Mouse (Mus musculus): Measurements from ENCODE around the gene Mmp24.
"Not testable (repeated sequence)": the region's sequence is repeated elsewhere in the genome, so short reads cannot be mapped to it uniquely, and the experiment has no call there.

Mmp24 gene

DNA sequence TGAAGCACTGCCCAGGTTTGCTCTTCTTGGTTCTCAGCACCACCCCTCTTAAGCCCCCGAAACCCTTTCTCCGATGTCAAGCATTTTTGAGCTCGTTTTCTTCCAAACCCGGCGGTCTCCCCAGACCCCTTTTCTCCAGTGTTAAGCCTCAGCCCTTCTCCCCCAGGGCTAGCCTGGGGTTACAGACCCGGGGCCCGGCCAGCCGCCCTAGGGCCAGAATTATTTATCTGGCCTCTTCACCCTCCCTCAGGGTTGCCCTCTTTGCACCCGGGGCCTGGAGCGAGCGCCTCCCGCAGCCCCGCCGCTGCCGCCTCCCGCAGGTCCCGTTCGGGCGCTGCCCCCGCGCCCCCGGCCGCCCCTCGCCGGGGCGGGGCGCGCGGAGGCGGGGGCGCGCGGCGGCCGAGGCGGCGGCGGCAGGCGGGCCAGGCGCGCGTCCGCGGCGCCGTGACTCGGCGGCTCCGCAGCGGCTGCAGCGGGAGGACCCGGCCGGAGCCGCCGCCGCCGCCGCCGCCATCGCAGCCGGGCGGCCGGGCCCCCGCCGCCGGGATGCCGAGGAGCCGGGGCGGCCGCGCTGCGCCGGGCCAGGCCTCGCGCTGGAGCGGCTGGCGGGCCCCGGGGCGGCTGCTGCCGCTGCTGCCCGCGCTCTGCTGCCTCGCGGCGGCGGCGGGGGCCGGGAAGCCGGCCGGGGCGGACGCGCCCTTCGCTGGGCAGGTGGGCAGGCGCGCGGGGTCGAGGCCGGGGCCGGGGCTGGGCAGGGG is at the start of gene Mmp24:
Mmp24 (plus strand) TSS at position 416 of the 758 bp plus-strand sequence.
- no peak for DNase-seq (ENCODE audit: inconsistent age in 2 of 2, low spot score in 1 of 2)

DNA sequence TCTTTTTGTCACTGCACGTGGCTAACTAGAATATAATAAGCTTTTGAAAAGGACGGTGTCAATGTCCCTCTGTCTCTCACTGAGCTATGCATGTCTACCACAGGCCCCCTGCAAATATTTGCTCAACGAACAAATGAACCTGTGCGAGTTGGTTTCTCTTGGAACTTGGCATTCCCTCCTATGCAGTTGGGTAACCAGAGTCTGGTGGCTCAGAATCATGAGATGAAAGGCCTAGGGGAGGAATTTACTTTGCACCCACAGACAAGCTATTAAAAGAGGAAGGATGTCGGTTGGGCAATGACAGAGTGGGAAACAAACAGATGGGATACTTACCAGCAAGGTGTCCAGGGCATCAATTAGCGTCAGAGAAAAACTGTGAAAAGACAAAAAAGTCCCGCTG is 48.8 kb upstream of the Mmp24 start:
- no peak for DNase-seq (ENCODE audit: inconsistent age in 2 of 2, low spot score in 1 of 2)

DNA sequence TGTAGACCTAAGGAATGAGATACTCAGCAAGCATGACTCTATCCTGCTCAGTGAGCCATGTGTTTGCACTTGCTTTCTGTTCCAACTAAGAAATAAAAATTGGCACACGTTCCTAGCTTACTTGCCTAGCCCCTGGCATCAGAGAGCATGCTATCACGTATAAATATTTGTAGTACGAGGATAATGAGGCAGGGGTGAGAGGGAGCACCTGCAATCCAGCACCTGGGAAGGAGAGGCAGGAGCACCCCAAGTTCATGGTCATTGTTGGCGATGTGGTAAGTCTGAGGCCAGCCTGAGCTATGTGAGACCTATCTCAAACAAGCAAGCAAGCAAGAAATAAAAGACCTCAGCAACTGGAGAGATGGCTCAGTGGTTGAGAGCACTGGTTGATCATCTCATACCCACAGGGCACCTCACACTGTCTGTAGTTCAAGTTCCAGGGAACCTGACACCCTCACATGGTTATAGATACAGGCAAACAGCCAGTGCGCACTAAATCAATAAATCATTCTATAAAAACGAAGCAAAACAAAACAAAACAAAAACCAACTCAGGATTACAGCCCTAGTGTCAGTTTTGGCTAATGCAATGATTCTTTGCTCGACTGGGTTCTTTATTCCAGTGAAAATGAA is 47.3 kb upstream of the Mmp24 start:
- DNase-seq (ENCODE audit: inconsistent age in 2 of 2, low spot score in 1 of 2): no peak

DNA sequence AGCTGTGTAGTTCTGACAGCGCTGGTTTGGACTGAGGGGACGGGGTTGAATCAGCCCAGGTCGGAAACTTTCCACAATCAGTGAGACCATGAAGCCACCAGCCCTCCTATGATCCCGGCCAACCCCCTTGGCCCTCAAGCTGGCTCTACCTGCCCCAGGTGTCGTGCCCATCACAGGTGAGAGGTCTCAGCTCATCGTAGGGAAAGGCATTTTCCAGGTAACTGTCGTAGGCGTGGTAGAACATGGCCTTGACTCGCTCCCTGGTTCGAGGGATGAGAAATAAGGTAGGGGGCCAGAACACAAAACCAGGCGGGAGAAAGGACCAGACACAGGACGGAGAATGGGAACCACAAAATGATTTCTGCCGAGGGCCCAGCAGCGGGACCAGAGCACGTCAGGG is 46.4 kb upstream of the Mmp24 start:
- DNase-seq (ENCODE audit: inconsistent age in 2 of 2, low spot score in 1 of 2): no peak

DNA sequence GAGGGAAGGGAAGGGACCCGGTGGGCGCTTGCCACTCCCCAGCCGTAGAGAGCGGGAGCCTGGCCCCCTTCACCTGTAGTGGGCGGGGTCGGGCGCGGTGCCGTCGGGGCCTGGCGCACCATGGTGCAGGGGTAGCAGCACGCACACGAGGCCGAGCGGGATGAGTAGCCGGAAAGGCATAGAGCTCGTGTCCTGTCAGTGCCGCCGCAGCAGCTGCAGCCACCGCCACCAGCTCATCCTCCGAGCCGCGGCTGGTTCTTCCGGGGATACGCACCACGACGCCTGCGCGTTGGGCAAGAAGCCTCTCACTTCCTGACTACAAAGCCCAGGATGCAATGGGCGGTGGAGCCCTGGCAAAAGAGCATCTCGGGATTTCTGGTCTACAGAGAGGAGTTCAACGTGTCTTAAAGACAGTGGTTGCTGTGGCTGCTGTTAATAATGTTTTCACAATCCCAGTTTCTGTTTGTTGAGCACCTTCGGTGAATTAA is 45.9 kb upstream of the Mmp24 start, which contains the start of gene Edem2:
Edem2 (minus strand) TSS at position 318 of the 488 bp plus-strand sequence.
- peak; percentile 93 to 96 for DNase-seq (ENCODE audit: inconsistent age in 2 of 2, low spot score in 1 of 2)

DNA sequence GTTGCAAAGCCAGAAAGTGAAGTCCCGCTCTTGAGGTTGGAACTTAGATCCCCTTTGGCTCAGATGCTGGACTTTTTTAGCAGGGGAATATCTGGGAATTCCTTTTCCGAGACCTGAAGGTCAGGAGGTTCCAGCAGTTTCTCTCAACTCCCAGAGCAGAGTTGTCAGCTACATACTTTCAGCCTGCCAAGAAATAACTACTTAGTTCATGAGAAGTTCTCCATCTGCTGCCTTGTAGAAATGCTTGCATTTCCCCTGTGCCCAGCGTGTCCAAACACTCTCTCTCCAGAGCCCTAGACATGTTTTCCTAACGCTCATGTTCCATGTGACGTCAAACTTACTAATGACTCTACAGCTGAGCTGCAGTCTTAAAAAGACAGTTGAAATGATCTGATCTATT is 40.1 kb upstream of the Mmp24 start:
- peak in 1 of 2 experiments; percentile 43 for DNase-seq (ENCODE audit: inconsistent age in 2 of 2, low spot score in 1 of 2)

DNA sequence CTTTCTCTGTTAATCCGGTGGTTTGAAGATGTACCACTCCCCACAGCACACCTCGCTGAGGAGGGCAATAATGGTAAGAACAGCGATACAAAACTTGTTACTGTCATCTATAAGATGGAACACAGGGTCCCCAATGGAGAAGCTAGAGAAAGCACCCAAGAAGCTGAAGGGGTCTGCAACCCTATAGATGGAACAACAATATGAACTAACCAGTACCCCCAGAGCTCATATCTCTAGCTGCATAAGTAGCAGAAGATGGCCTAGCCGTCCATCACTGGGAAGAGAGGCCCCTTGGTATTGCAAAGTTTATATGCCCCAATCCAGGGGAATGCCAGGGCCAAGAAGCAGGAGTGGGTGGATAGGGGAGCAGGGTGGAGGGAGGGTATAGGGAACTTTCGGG is 39.4 kb upstream of the Mmp24 start, which contains the start of gene Gm17581:
Gm17581 (minus strand) TSS at position 101 of the 400 bp plus-strand sequence.
- DNase-seq (ENCODE audit: inconsistent age in 2 of 2, low spot score in 1 of 2): not testable (repeated sequence)

DNA sequence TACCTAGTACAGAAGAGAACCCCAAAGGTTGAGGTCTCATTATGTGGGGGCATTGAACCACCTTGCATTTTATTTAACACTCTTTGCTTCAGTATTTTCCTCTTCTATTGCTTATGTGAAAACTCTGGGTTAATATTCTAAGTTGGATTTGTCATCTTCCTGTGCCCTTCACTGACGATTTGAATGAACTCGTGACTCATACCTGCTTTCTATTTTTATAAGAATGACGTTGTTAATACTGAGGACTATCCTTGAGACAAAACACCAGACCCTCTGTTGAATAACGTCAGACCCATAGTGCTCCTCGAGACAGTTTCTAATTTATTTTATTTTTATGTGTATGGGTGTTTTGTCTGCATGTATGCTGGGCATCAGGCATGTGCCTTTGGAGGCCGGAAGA is 38.2 kb upstream of the Mmp24 start:
- DNase-seq (ENCODE audit: inconsistent age in 2 of 2, low spot score in 1 of 2): peak in 1 of 2 experiments; percentile 73

DNA sequence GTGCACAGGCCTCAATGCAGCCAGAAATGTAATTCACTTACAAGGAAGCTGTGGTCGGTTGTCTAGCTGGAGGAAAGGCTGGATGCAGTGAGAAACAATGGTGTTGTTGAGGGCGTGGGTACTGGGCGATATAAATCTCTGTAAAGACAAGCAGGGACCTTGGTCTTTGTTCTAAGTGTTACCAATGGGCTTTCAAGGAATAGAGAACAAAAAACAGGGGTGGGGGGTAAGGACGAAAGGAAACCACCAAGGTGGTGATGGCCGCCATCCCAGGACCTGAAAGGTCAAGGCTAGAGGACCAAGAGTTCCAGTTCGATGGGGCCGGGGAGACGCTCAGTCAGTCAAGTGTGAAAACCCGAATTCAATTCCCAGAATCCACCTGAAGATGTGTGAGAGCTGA is 37.3 kb upstream of the Mmp24 start:
- peak; percentile 44 to 75 for DNase-seq (ENCODE audit: inconsistent age in 2 of 2, low spot score in 1 of 2)

DNA sequence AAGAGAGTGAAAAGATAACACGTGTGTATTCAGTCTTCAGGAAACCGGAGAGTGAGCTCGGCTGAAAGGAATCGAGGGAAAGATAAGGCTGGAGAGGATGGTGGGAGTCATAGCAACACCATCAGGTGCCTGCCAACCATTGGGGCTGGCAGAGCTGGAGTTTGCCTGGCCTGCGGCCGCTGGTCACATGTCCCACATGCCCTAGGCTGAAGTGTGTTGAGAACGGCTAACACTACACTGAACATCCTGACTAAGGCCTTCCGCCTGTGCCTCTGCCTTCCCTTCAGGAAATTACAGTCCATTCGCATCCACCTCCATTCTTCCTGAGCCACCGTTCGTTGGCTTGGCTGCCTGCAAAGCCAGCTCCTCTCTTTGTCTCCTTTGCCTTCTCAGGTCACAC is 32.9 kb upstream of the Mmp24 start:
- DNase-seq (ENCODE audit: inconsistent age in 2 of 2, low spot score in 1 of 2): peak in 1 of 2 experiments; percentile 53

DNA sequence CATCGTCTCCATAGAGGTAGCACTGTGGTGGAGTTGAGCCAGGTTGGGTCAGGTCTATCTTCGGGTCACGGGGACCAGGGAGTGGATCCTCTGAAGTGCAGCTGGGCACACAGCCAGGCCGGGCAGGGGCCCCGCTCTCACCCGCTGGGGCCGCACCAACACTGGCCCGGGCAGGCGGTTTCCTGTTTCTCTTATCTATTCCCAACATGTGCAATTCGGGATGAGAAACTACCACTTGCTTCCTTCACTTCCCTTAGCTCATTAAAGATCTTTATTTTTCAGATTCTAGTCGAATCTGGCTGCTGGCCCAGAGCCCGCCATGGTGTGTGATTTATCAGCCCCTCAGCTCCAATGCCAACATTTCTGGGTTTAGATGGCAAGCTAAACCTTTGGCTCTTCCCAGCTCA is 32.2 kb upstream of the Mmp24 start:
- DNase-seq (ENCODE audit: inconsistent age in 2 of 2, low spot score in 1 of 2): peak; percentile 75 to 92

DNA sequence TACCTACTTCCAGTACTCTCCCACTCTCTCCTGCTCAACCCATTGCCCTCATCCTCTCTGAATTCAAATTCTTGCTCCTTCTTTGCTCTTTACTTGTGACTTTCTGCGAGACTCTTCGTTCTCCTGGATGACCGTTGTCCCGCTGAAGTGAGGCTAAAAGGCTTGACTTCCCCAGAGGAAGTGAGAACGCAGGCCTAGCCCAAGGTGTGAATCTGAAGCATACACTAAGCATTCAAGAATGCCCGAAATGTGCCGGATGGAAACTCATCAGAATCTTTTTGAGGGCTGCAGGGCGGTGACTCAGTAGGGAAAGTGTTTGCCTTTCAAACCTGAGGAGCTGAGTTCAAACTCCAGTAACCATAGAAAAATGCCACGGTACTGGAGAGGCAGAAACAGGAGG is 31.8 kb upstream of the Mmp24 start:
- no peak for DNase-seq (ENCODE audit: inconsistent age in 2 of 2, low spot score in 1 of 2)

DNA sequence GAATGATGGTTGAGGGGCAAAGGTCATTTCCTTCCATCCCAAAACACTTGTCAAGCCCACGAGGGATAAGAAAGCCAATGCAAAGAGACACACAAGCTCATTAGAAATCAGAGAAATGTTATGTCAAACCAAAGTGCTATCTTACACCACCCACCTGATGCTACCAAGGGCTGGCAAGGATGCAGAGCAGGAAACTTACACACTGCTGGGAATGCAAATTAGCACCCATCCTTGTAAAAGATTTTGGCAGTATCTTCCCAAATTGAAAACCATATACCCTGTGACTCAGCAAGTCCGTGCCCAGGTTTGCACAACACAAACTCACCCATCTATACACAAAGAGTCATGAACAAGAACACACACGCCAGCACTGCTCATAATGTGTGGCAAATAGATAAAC is 29.7 kb upstream of the Mmp24 start:
- no peak for DNase-seq (ENCODE audit: inconsistent age in 2 of 2, low spot score in 1 of 2)

DNA sequence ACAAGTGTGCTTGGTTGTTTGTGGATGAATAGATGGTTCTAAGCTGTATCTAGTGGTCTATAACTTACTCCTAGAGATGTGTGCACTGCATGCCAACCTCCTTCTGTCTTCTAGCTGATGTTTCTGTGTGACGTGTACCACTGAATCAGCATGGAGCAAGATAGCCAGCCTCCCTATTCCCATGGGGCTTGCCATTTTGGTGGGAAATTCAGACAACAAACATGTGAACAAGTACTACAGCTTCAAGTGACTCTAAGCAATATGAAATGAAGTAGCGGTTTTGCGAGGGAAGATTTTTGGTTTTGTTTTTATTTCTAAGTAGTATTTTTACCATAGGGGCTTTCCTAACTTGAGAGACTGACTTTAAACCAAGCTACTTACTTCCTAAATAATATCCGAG is 25.7 kb upstream of the Mmp24 start:
- no peak for DNase-seq (ENCODE audit: inconsistent age in 2 of 2, low spot score in 1 of 2)

DNA sequence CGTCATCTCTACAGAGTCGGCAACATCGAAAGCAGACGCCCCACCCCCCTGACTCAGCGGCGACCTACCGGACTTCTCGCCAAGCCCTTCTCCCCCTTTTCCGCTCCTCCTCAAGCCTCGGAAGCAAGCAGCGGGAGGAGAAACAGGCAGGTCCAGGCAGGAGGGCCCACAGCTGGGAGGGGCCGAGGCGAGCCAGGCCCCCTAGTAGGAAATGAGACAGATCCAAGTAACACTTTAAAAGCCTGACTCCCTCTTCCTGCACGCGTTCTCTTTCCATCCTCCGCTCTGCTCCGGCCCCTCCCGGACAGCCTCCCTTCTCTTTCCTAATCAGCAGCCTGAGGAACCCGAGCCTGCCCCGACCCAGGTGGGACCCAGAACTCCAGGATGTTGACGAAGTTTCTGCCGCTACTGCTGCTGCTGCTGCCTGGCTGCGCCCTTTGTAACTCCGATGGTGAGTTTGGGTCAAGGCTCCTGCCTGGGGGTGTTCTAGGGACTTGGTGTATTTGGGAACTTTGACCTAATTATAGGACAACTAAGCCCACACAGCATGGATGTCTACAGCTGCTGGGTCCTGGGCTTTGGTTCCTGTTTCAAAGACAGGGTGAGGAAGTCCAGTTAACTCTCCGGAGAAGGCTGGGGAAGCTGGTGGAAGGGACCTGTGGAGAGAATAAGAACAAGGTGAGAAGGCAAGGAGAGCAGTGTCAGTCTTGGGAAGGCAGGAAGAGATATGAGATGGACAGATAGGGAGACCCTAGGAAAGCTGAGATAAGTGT is 23.9 kb upstream of the Mmp24 start, which contains the start of gene Procr:
Procr (plus strand) TSS at position 104 of the 773 bp plus-strand sequence.
- peak; percentile 76 to 88 for DNase-seq (ENCODE audit: inconsistent age in 2 of 2, low spot score in 1 of 2)

DNA sequence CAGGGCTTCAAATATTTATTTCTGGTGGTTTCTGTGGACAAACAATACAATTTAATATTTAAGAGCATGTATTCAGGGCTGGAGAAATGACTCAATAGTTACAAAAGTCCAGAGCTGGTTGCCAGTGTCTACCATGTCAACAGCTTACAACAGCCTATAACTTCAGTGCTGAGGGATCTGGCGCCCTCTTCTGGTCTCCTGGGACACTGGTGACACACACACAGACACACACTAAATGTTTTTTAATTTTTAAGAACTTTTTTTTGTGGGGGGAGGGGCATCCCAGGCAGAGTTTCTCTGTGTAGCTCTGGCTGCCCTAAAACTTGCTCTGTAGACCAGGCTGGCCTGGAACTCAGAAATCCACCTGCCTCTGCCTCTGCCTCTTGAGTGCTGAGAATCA is 19.4 kb upstream of the Mmp24 start:
- DNase-seq (ENCODE audit: inconsistent age in 2 of 2, low spot score in 1 of 2): peak; percentile 78 to 91

DNA sequence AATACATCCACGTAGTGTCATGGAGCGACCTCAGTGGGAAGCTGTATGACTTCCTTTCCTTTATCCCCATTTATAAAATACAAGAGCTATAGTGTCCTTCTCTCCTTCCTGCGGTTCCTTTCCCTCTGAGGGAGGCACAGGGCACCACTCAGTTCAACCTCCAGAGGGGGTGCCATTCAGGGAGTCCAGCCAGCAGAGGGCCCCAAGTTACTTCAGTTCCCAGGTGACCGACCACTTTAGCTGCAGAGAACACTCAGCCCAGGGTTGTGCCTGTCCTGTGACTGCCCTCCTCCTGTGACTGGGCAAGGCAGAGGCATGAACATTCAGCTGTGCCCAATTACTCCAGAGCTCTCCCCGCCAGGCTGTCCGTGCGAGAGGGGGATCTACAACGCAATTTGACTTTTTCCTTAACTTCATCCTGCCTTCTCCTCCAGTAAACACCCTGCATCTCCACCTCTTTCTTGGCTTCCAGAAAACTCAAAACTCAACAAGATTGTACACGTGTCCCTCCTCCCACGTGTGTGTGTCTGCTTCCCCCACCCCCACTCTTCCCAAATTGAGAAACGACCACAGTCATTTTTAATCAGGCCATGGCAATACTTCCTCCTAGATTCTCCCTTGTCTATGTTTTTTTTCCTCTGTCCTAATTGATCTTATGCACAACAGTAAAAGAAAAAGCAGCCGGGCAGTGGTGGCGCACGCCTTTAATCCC is 18.1 kb upstream of the Mmp24 start:
- DNase-seq (ENCODE audit: inconsistent age in 2 of 2, low spot score in 1 of 2): peak in 1 of 2 experiments; percentile 57

DNA sequence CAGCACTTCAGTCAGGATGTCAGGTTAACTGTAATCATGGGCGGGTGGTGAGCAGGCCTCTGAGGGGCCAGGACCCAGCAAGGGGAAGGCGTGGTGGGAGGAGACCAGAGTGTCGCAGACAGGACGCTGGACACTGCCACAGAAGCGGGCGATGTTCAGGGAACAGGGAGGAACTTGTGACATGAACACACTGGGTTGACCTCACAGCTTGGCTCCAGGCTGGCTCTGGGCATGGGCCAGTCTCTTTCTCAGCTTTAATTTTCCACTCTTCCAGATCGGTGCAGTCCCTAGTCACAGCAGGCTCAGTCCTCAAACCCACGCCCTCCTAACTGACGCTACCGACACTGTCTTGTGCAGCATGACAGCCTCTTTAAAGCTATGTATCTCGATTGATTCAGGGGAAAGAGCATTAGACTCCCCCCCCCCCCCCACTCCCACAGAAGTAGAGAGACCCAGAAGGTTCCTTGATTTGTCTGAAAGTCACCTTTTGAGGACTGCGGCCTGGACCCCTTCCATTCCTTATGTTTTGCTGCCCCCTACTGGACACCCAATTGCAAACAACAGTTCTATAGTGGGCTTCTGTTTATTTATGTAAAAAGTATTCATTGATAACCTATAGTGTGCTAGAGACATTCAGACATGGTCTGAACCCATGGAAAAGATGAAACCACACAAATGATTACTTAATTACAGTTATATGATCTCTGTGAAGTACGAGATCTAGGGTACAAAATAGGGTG is 10.3 kb upstream of the Mmp24 start:
- DNase-seq (ENCODE audit: inconsistent age in 2 of 2, low spot score in 1 of 2): peak; percentile 56 to 89

DNA sequence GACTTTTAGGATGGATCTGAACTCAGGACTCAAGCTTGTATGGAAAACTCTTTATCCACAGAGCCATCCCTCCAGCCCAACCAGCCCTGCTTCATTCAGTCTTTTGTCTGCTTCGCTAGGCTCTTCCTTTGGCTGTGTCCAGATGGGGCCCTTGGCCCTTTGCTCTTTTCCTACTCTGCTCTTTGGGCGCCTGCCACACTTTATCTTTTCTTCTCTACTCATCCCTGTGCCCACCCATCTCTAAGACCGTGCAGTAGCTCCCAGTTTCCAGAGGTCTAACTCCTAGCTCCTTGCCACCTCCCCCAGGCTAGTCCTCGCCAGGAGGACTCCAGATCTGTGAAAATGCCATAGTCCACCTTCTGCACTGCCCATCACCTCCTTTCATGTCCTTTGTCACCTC is 1.5 kb upstream of the Mmp24 start:
- DNase-seq (ENCODE audit: inconsistent age in 2 of 2, low spot score in 1 of 2): no peak
